Mouse (Mus musculus) heart, adult 2 months (tissue): Measurements from ENCODE around the gene Igf2bp3.

ENCODE experiments used
- CTCF ChIP-seq: fragments of 200-600 bp; IDR thresholded peaks from 2 replicates; pipeline ENCODE4 v1.8.1; 2022; ENCODE audit warnings: antibody characterized with exemption, mild to moderate bottlenecking, moderate library complexity
- EP300 ChIP-seq: fragments of 200-500 bp; IDR thresholded peaks from 2 replicates; pipeline ENCODE4 v1.6.1; 2011; ENCODE audit warnings: low read depth, low read length, control low read depth; ENCODE audit not compliant: insufficient read depth

GRCm38 (mm10) chr6:49159971-49160370 is 54.8 kb downstream of the Igf2bp3 start:
- TF ChIP-seq CTCF (no peak), EP300 (no peak)
